Mouse (Mus musculus) limb, embryonic 14.5 days (tissue): ENCODE measurements at regions not wholly inside any gene's neighbourhood (a gene's known extent, or its start where the extent isn't known, plus 50 kb on each side); places are given as distances from the start of the nearest gene placed in this dataset.

Experiments
- ATAC-seq: fragments of 200-750 bp; cut with Nextera tagmentation; 2 replicates; pipeline ENCODE4 v1.8.0; 2017; ENCODE audit warnings: low read depth, moderate number of reproducible peaks, moderate TSS enrichment; ENCODE audit not compliant: low FRiP score
- DNase-seq: peaks from one replicate; pipeline ENCODE4 v3.0.0-alpha.2; 2015; ENCODE audit warnings: low spot score
- H3K27ac ChIP-seq: fragments of 300-500 bp; sonication (generic); replicated peaks from 2 replicates; pipeline ENCODE4 v1.5.1; 2014; ENCODE audit warnings: low read depth, mild to moderate bottlenecking, low read length, moderate library complexity, mixed read lengths
- H3K27me3 ChIP-seq: fragments of 300-500 bp; sonication (generic); 2 replicates; pipeline ENCODE4 v1.6.1; 2014; ENCODE audit warnings: low read length, mixed read lengths; ENCODE audit not compliant: control insufficient read depth, insufficient read depth
- H3K36me3 ChIP-seq: fragments of 300-500 bp; sonication (generic); 2 replicates; pipeline ENCODE4 v1.6.1; 2014; ENCODE audit warnings: mild to moderate bottlenecking, low read length, moderate library complexity, mixed read lengths; ENCODE audit not compliant: control insufficient read depth, insufficient read depth
- H3K4me1 ChIP-seq: fragments of 300-500 bp; sonication (generic); 2 replicates; pipeline ENCODE4 v1.6.1; 2014; ENCODE audit warnings: antibody characterized with exemption, low read length, mixed read lengths; ENCODE audit not compliant: control insufficient read depth, insufficient read depth
- H3K4me2 ChIP-seq: fragments of 300-500 bp; sonication (generic); replicated peaks from 2 replicates; pipeline ENCODE4 v1.6.1; 2014; ENCODE audit warnings: low read depth, mild to moderate bottlenecking, low read length, moderate library complexity; ENCODE audit not compliant: severe bottlenecking
- H3K4me3 ChIP-seq: fragments of 300-500 bp; sonication (generic); replicated peaks from 2 replicates; pipeline ENCODE4 v1.5.1; 2014; ENCODE audit warnings: low read length
- H3K9ac ChIP-seq: fragments of 300-500 bp; sonication (generic); 2 replicates; pipeline ENCODE4 v1.6.1; 2014; ENCODE audit warnings: mild to moderate bottlenecking, low read depth, low read length, moderate library complexity; ENCODE audit not compliant: severe bottlenecking
- H3K9me3 ChIP-seq: fragments of 300-500 bp; sonication (generic); 2 replicates; pipeline ENCODE4 v1.6.1; 2016; ENCODE audit warnings: low read length; ENCODE audit not compliant: control insufficient read depth
- POLR2A ChIP-seq: fragments of 200-500 bp; IDR thresholded peaks from 2 replicates; pipeline ENCODE4 v1.8.0; 2012; ENCODE audit warnings: inconsistent platforms, mild to moderate bottlenecking, moderate library complexity, borderline replicate concordance; ENCODE audit not compliant: insufficient read depth, insufficient read length; ENCODE audit errors: extremely low read depth
- WGBS: fragments of 180-500 bp; shearing (Covaris S2); extraction: QIAGEN DNeasy Blood & Tissue Kit; methylation state at CpG from one replicate; pipeline ENCODE4 v1.1.7; 2014; 5-methylcytosine and 5-hydroxymethylcytosine counted together

GRCm38 (mm10) chr14:102656235-102656634 lies 326.2 kb downstream of the Kctd12 start:
- Histone ChIP-seq H3K9ac (no peak overlapping the region), H3K36me3 (no peaks in the 10 kb centered on the region), H3K27me3 (no peaks in the 10 kb centered on the region), H3K4me2 (no peak overlapping the region), H3K9me3 (peaks cover 4% of the 10 kb centered on the region; the same call in 1 of the 2 replicates), H3K27ac (no peak overlapping the region), H3K4me3 (no peak overlapping the region), H3K4me1 (no peaks in the 10 kb centered on the region)
- no peak for TF ChIP-seq POLR2A
- ATAC-seq (no peak), DNase-seq (no peak)
- 89% methylated on average over 1 of the region's 1 CpGs for WGBS

- Histone ChIP-seq H3K27ac (no peak overlapping the region), H3K36me3 (no peaks in the 10 kb centered on the region), H3K4me1 (no peaks in the 10 kb centered on the region), H3K4me2 (no peak overlapping the region), H3K9me3 (no peaks in the 10 kb centered on the region), H3K4me3 (no peak overlapping the region), H3K9ac (no peak overlapping the region), H3K27me3 (no peaks in the 10 kb centered on the region)
- whole genome bisulfite sequencing, result 72% methylated on average over 2 of the region's 2 CpGs
- TF ChIP-seq POLR2A, result no peak
- DNase-seq, result peak; percentile 38
- no peak; the same call in 1 of the 2 replicates for ATAC-seq
Observed at GRCm38 (mm10) chr14:102629601-102630000, 352.8 kb downstream of the Kctd12 start.

GRCm38 (mm10) chr14:102621546-102621945 lies 360.9 kb downstream of the Kctd12 start:
- Histone ChIP-seq H3K4me3 (no peak overlapping the region), H3K4me1 (peaks cover 9% of the 10 kb centered on the region; the same call in 1 of the 2 replicates), H3K27ac (no peak overlapping the region), H3K4me2 (no peak overlapping the region), H3K27me3 (no peaks in the 10 kb centered on the region), H3K9me3 (no peaks in the 10 kb centered on the region), H3K9ac (no peak overlapping the region), H3K36me3 (no peaks in the 10 kb centered on the region)
- no peak for TF ChIP-seq POLR2A
- no peak for DNase-seq
- ATAC-seq, result no peak

- Histone ChIP-seq H3K4me1 (peaks cover 9% of the 10 kb centered on the region; the same call in 1 of the 2 replicates), H3K9me3 (no peaks in the 10 kb centered on the region), H3K27me3 (no peaks in the 10 kb centered on the region), H3K4me3 (no peak overlapping the region), H3K36me3 (no peaks in the 10 kb centered on the region), H3K4me2 (no peak overlapping the region), H3K27ac (no peak overlapping the region), H3K9ac (no peak overlapping the region)
- DNase-seq, result peak; percentile 48
- ATAC-seq, result no peak
- no peak for TF ChIP-seq POLR2A
- 24% methylated on average over 4 of the region's 4 CpGs for WGBS
Observed at GRCm38 (mm10) chr14:102619056-102619455, 363.4 kb downstream of the Kctd12 start.

- H3K36me3 ChIP-seq, result no peaks in the 10 kb centered on the region
- DNase-seq, result no peak
- 57% methylated on average over 7 of the region's 7 CpGs for WGBS
- ATAC-seq, result no peak
- H3K4me3 ChIP-seq, result no peak overlapping the region
- no peak overlapping the region for H3K9ac ChIP-seq
- no peak for TF ChIP-seq POLR2A
- no peaks in the 10 kb centered on the region for H3K9me3 ChIP-seq
- H3K27ac ChIP-seq, result no peak overlapping the region
- no peaks in the 10 kb centered on the region for H3K27me3 ChIP-seq
- H3K4me2 ChIP-seq, result no peak overlapping the region
- H3K4me1 ChIP-seq, result peaks cover 9% of the 10 kb centered on the region; the same call in 1 of the 2 replicates
Observed at GRCm38 (mm10) chr14:102615588-102616309, 366.7 kb downstream of the Kctd12 start.
